Mouse (Mus musculus) intestine, embryonic 14.5 days (tissue): Measurements from ENCODE around the gene Pigl. TPM values are rescaled to one million over a fixed set of nuclear protein-coding genes. Genes with fewer than 3 reads are reported as not detected.
"Not testable (repeated sequence)": the region's sequence is repeated elsewhere in the genome, so short reads cannot be mapped to it uniquely, and the experiment has no call there.

Source experiments
- ATAC-seq: fragments of 200-750 bp; cut with Nextera tagmentation; replicated peaks from 2 replicates; pipeline ENCODE4 v1.8.0; 2017; ENCODE audit warnings: low read depth, moderate number of reproducible peaks, moderate TSS enrichment, moderate library complexity; ENCODE audit not compliant: low FRiP score, low TSS enrichment
- DNase-seq: peaks from one replicate; pipeline ENCODE4 v3.0.0-alpha.2; 2018; ENCODE audit warnings: low spot score
- H3K27ac ChIP-seq: fragments of 300-500 bp; sonication (generic); 2 replicates; pipeline ENCODE4 v1.5.1; 2014; ENCODE audit warnings: low read depth, mild to moderate bottlenecking, control low read depth
- H3K27me3 ChIP-seq: fragments of 300-500 bp; sonication (generic); replicated peaks from 2 replicates; pipeline ENCODE4 v1.6.1; 2014; ENCODE audit warnings: low read length, control low read depth; ENCODE audit not compliant: control insufficient read depth, insufficient read depth
- H3K36me3 ChIP-seq: fragments of 300-500 bp; sonication (generic); 2 replicates; pipeline ENCODE4 v1.6.1; 2014; ENCODE audit warnings: low read length, control low read depth; ENCODE audit not compliant: control insufficient read depth, insufficient read depth
- H3K4me1 ChIP-seq: fragments of 300-500 bp; sonication (generic); replicated peaks from 2 replicates; pipeline ENCODE4 v1.6.1; 2014; ENCODE audit warnings: low read length, control low read depth, mixed read lengths; ENCODE audit not compliant: control insufficient read depth, insufficient read depth
- H3K4me2 ChIP-seq: fragments of 300-500 bp; sonication (generic); 2 replicates; pipeline ENCODE4 v1.6.1; 2014; ENCODE audit warnings: low read length
- H3K4me3 ChIP-seq: fragments of 300-500 bp; sonication (generic); 2 replicates; pipeline ENCODE4 v1.5.1; 2014; ENCODE audit warnings: low read depth, low read length, control low read depth, mixed read lengths
- H3K9ac ChIP-seq: fragments of 300-500 bp; sonication (generic); 2 replicates; pipeline ENCODE4 v1.6.1; 2014; ENCODE audit warnings: mild to moderate bottlenecking, low read length
- H3K9me3 ChIP-seq: fragments of 300-500 bp; sonication (generic); 2 replicates; pipeline ENCODE4 v1.6.1; 2016; ENCODE audit warnings: low read length, control low read depth; ENCODE audit not compliant: control insufficient read depth
- WGBS: fragments of 180-500 bp; shearing (Covaris S2); extraction: QIAGEN DNeasy Blood & Tissue Kit; methylation state at CpG from one replicate; pipeline ENCODE4 v1.1.7; 2014; 5-methylcytosine and 5-hydroxymethylcytosine counted together
- polyA plus RNA-seq: library from polyadenylated mRNA; unstranded; fragments of >200 nt; fragmentation: Nextera tagmentation; extraction: Ambion mirVana; gene quantifications from 2 replicates; pipeline ENCODE4 v1.2.1, GENCODE M21; 2014

Pigl gene
- polyA plus RNA-seq, 1 experiment from 2014 or later = 12.0 TPM

GRCm38 (mm10) chr11:62497181-62497580 lies 38.9 kb downstream of the Pigl start:
- WGBS = 47% methylated on average over 3 of the region's 3 CpGs
- Histone ChIP-seq H3K4me3 (no peak overlapping the region), H3K4me1 (peaks cover 16% of the 10 kb centered on the region), H3K27me3 (no peaks in the 10 kb centered on the region), H3K27ac (no peak overlapping the region), H3K36me3 (no peaks in the 10 kb centered on the region), H3K4me2 (no peak overlapping the region), H3K9me3 (no peaks in the 10 kb centered on the region), H3K9ac (no peak overlapping the region)
- ATAC-seq (no peak), DNase-seq (no peak)

GRCm38 (mm10) chr11:62498802-62499201 lies 40.5 kb downstream of the Pigl start:
- no peaks in the 10 kb centered on the region for H3K27me3 ChIP-seq
- DNase-seq (no peak), ATAC-seq (no peak)
- H3K27ac ChIP-seq = no peak overlapping the region
- no peak overlapping the region for H3K4me2 ChIP-seq
- H3K9ac ChIP-seq = no peak overlapping the region
- H3K36me3 ChIP-seq = no peaks in the 10 kb centered on the region
- H3K9me3 ChIP-seq = no peaks in the 10 kb centered on the region
- H3K4me1 ChIP-seq = peaks cover 16% of the 10 kb centered on the region
- 95% methylated on average over 2 of the region's 2 CpGs for WGBS
- H3K4me3 ChIP-seq = no peak overlapping the region

GRCm38 (mm10) chr11:62500529-62500928 lies 42.3 kb downstream of the Pigl start:
- H3K9me3 ChIP-seq = no peaks in the 10 kb centered on the region
- no peak overlapping the region for H3K4me2 ChIP-seq
- H3K27me3 ChIP-seq = no peaks in the 10 kb centered on the region
- H3K36me3 ChIP-seq = no peaks in the 10 kb centered on the region
- no peak overlapping the region for H3K27ac ChIP-seq
- no peak for ATAC-seq
- H3K9ac ChIP-seq = no peak overlapping the region
- 76% methylated on average over 2 of the region's 2 CpGs for WGBS
- H3K4me1 ChIP-seq = peaks cover 4% of the 10 kb centered on the region; the same call in 1 of the 2 replicates
- no peak for DNase-seq
- no peak overlapping the region for H3K4me3 ChIP-seq

GRCm38 (mm10) chr11:62507683-62508082 lies 49.4 kb downstream of the Pigl start:
- no peak for DNase-seq
- 83% methylated on average over 4 of the region's 4 CpGs for WGBS
- no peak overlapping the region for H3K9ac ChIP-seq
- H3K27me3 ChIP-seq = no peaks in the 10 kb centered on the region
- no peak for ATAC-seq
- no peaks in the 10 kb centered on the region for H3K9me3 ChIP-seq
- no peaks in the 10 kb centered on the region for H3K36me3 ChIP-seq
- H3K4me2 ChIP-seq = no peak overlapping the region
- H3K4me3 ChIP-seq = no peak overlapping the region
- H3K4me1 ChIP-seq = no peaks in the 10 kb centered on the region
- no peak overlapping the region for H3K27ac ChIP-seq

- 95% methylated on average over 13 of the region's 13 CpGs for WGBS
- DNase-seq, H3K27me3 ChIP-seq, H3K9ac ChIP-seq, H3K27ac ChIP-seq, H3K4me2 ChIP-seq, H3K4me3 ChIP-seq, H3K9me3 ChIP-seq, ATAC-seq, H3K36me3 ChIP-seq, H3K4me1 ChIP-seq: not testable (repeated sequence)
Observed at GRCm38 (mm10) chr11:62508365-62508764, 50.1 kb downstream of the Pigl start.

GRCm38 (mm10) chr11:62508816-62509215 lies 50.6 kb downstream of the Pigl start:
- not testable (repeated sequence) for DNase-seq, H3K4me1 ChIP-seq, H3K27me3 ChIP-seq, H3K36me3 ChIP-seq, H3K27ac ChIP-seq, H3K4me2 ChIP-seq, ATAC-seq, H3K4me3 ChIP-seq, H3K9me3 ChIP-seq, H3K9ac ChIP-seq
- 88% methylated on average over 5 of the region's 5 CpGs for WGBS

- Histone ChIP-seq H3K4me2 (no peak overlapping the region), H3K9ac (no peak overlapping the region), H3K9me3 (no peaks in the 10 kb centered on the region), H3K36me3 (no peaks in the 10 kb centered on the region), H3K27ac (no peak overlapping the region), H3K4me3 (no peak overlapping the region), H3K27me3 (no peaks in the 10 kb centered on the region), H3K4me1 (no peaks in the 10 kb centered on the region)
- DNase-seq (no peak), ATAC-seq (no peak)
- 46% methylated on average over 3 of the region's 3 CpGs for WGBS
Observed at GRCm38 (mm10) chr11:62509571-62509970, 51.3 kb downstream of the Pigl start.

- no peak overlapping the region for H3K4me2 ChIP-seq
- no peaks in the 10 kb centered on the region for H3K4me1 ChIP-seq
- H3K9me3 ChIP-seq = no peaks in the 10 kb centered on the region
- H3K27ac ChIP-seq = no peak overlapping the region
- H3K36me3 ChIP-seq = no peaks in the 10 kb centered on the region
- H3K9ac ChIP-seq = no peak overlapping the region
- H3K27me3 ChIP-seq = no peaks in the 10 kb centered on the region
- WGBS = 88% methylated on average over 5 of the region's 5 CpGs
- ATAC-seq (no peak), DNase-seq (no peak)
- H3K4me3 ChIP-seq = no peak overlapping the region
Observed at GRCm38 (mm10) chr11:62510956-62511355, 52.7 kb downstream of the Pigl start.

- Histone ChIP-seq H3K36me3 (no peaks in the 10 kb centered on the region), H3K4me1 (no peaks in the 10 kb centered on the region), H3K27me3 (no peaks in the 10 kb centered on the region), H3K9me3 (no peaks in the 10 kb centered on the region), H3K4me2 (no peak overlapping the region), H3K4me3 (no peak overlapping the region), H3K27ac (no peak overlapping the region), H3K9ac (no peak overlapping the region)
- ATAC-seq (no peak), DNase-seq (no peak)
- WGBS = 79% methylated on average over 13 of the region's 13 CpGs
Observed at GRCm38 (mm10) chr11:62511444-62512202, 53.4 kb downstream of the Pigl start.
